In genomic region chr1:132396705-132397104, GRCm38 (mm10) we compare ENCODE assay signal across 27 mouse cellular contexts.
"Had no signal": no experiment of that assay in that cellular context is flagged by ENCODE, and none has a peak within 500 bp of the region (broad histone marks: within the 10 kb centered on the region; RNA-seq: fewer than 3 reads in every experiment).

No protein-coding gene starts in this region.

- H3K27me3 ChIP-seq: heart, embryonic 15.5 days; hindbrain, embryonic 12.5 days; intestine, embryonic 15.5 days; limb, embryonic 13.5 days; limb, embryonic 15.5 days had no signal

- H3K27ac ChIP-seq: heart, adult 2 months; heart, embryonic 13.5 days; heart, embryonic 15.5 days; hindbrain, embryonic 12.5 days; hindbrain, embryonic 14.5 days; intestine, embryonic 15.5 days; layer of hippocampus, adult 2 months; limb, embryonic 13.5 days; limb, embryonic 15.5 days; liver, embryonic 13.5 days; liver, embryonic 15.5 days had no signal

- H3K4me1 ChIP-seq: intestine, embryonic 15.5 days had no signal

- H3K36me3 ChIP-seq: heart, embryonic 13.5 days; heart, embryonic 15.5 days; hindbrain, embryonic 12.5 days; intestine, embryonic 15.5 days; limb, embryonic 13.5 days; limb, embryonic 15.5 days; liver, embryonic 13.5 days; liver, embryonic 15.5 days had no signal

- H3K9ac ChIP-seq: heart, embryonic 13.5 days; heart, embryonic 15.5 days; hindbrain, embryonic 12.5 days; hindbrain, embryonic 14.5 days; intestine, embryonic 15.5 days; limb, embryonic 13.5 days; limb, embryonic 15.5 days; liver, embryonic 13.5 days; liver, embryonic 15.5 days; liver, postnatal 0 days had no signal

- DNase-seq: gastrocnemius, postnatal 14 days; gastrocnemius, postnatal 36 days; heart, adult 11 months; heart, adult 2 months; heart, postnatal 14 days; heart, postnatal 36 days; kidney, adult 18-20 months; kidney, adult 8-10 months; kidney, postnatal 10 days; kidney, postnatal 25 days; kidney, postnatal 4 days; left cerebral cortex, postnatal 4 days; liver, embryonic 13.5 days; liver, postnatal 0 days had no signal

- H3K4me2 ChIP-seq: heart, embryonic 11.5 days; heart, embryonic 13.5 days; heart, embryonic 15.5 days; hindbrain, embryonic 12.5 days; hindbrain, embryonic 14.5 days; intestine, embryonic 15.5 days; limb, embryonic 13.5 days; limb, embryonic 15.5 days; liver, embryonic 13.5 days; liver, embryonic 15.5 days had no signal

- H3K9me3 ChIP-seq: heart, embryonic 15.5 days; hindbrain, embryonic 12.5 days; intestine, embryonic 15.5 days; liver, embryonic 13.5 days; liver, embryonic 15.5 days had no signal

- ATAC-seq: hindbrain, embryonic 16.5 days; inflammation-experienced regulatory T-cells, adult 6 months; intestine, embryonic 15.5 days; intestine, postnatal 0 days; liver, postnatal 0 days had no signal

- H3K4me3 ChIP-seq: heart, adult 2 months; heart, embryonic 13.5 days; heart, embryonic 15.5 days; hindbrain, embryonic 12.5 days; intestine, embryonic 15.5 days; layer of hippocampus, adult 2 months; limb, embryonic 13.5 days; limb, embryonic 15.5 days; liver, embryonic 13.5 days; liver, embryonic 15.5 days had no signal
